Mouse (Mus musculus) central nervous system, embryonic 11.5 days (tissue): ENCODE results near the gene Bst2. TPM values are rescaled to one million over a fixed set of nuclear protein-coding genes. Genes with fewer than 3 reads are reported as not detected.

Experiments
- polyA plus RNA-seq: library from polyadenylated mRNA; depleted of rRNA; stranded (reverse); fragments of >200 nt; gene quantifications from 2 replicates; pipeline ENCODE4 v1.2.3, GENCODE M21; 2012; rRNA removed

The Bst2 gene
- polyA plus RNA-seq, result 15.8 and 19.0 TPM in 2 replicates

GRCm38 (mm10) chr8:71537028-71537867 lies at the start of gene Bst2:
Bst2 (minus strand) TSS chr8:71537456.

GRCm38 (mm10) chr8:71568387-71568937 lies 31.2 kb upstream of the Bst2 start, which contains the start of gene Slc27a1:
Slc27a1 (plus strand) TSS chr8:71568882.

GRCm38 (mm10) chr8:71566501-71566900 lies 29.2 kb upstream of the Bst2 start, which contains the start of gene Nxnl1:
Nxnl1 (minus strand) TSS chr8:71566601.

GRCm38 (mm10) chr8:71558071-71558957 lies 21.1 kb upstream of the Bst2 start, which contains the start of gene Tmem221:
Tmem221 (minus strand) TSS chr8:71558871.

GRCm38 (mm10) chr8:71542632-71543343 lies 5.5 kb upstream of the Bst2 start, which contains the start of gene Mvb12a:
Mvb12a (plus strand) TSS chr8:71542922.

GRCm38 (mm10) chr8:71525226-71526050 lies 11.8 kb downstream of the Bst2 start, which contains the start of gene Ccdc194:
Ccdc194 (minus strand) TSS chr8:71525711.

GRCm38 (mm10) chr8:71511644-71512043 lies 25.6 kb downstream of the Bst2 start, which contains the start of gene Plvap:
Plvap (minus strand) TSS chr8:71511752.

GRCm38 (mm10) chr8:71487691-71488445 lies 49.4 kb downstream of the Bst2 start, which contains the start of gene Gtpbp3:
Gtpbp3 (plus strand) TSS chr8:71488103.

GRCm38 (mm10) chr8:71485142-71486135 lies 51.8 kb downstream of the Bst2 start, which contains the start of gene Ano8:
Ano8 (minus strand) TSS chr8:71485963.

Other genes starting within 250 kb of the Bst2 start
- 132 and 143 TPM in 2 replicates for gene Use1, start 170.6 kb downstream of the Bst2 start, polyA plus RNA-seq
- 1.9 and 2.5 TPM in 2 replicates for gene Ocel1, start 166.2 kb downstream of the Bst2 start, polyA plus RNA-seq
- gene Nr2f6, start 155.5 kb downstream of the Bst2 start, polyA plus RNA-seq, result 71.4 and 73.9 TPM in 2 replicates
- gene Ushbp1, start 141.7 kb downstream of the Bst2 start, polyA plus RNA-seq, result 7.8 and 7.9 TPM in 2 replicates
- gene Babam1, start 140.6 kb downstream of the Bst2 start, polyA plus RNA-seq, result 128 and 175 TPM in 2 replicates
- 46.1 and 53.5 TPM in 2 replicates for gene Ankle1, start 131.4 kb downstream of the Bst2 start, polyA plus RNA-seq
- 63.1 and 67.7 TPM in 2 replicates for gene Abhd8, start 73.8 kb downstream of the Bst2 start, polyA plus RNA-seq
- 82.2 and 83.9 TPM in 2 replicates for gene Mrpl34, start 72.5 kb downstream of the Bst2 start, polyA plus RNA-seq
- gene Dda1, start 68.3 kb downstream of the Bst2 start, polyA plus RNA-seq, result 70.7 and 98.5 TPM in 2 replicates
- gene Ano8, start 51.5 kb downstream of the Bst2 start, polyA plus RNA-seq, result 64.5 and 107 TPM in 2 replicates
- 30.7 and 37.4 TPM in 2 replicates for gene Gtpbp3, start 49.4 kb downstream of the Bst2 start, polyA plus RNA-seq
- gene Plvap, start 25.7 kb downstream of the Bst2 start, polyA plus RNA-seq, result 29.5 and 39.7 TPM in 2 replicates
- 0.48 and 0.52 TPM in 2 replicates for gene Ccdc194, start 11.7 kb downstream of the Bst2 start, polyA plus RNA-seq
- gene Mvb12a, start 5.5 kb upstream of the Bst2 start, polyA plus RNA-seq, result 62.6 and 71.2 TPM in 2 replicates
- gene Tmem221, start 21.4 kb upstream of the Bst2 start, polyA plus RNA-seq, result 0.22 and 0.23 TPM in 2 replicates
- not detected in 2 replicates for gene Nxnl1, start 29.1 kb upstream of the Bst2 start, polyA plus RNA-seq
- 50.4 and 64.7 TPM in 2 replicates for gene Slc27a1, start 31.4 kb upstream of the Bst2 start, polyA plus RNA-seq
- 126 and 164 TPM in 2 replicates for gene Pgls, start 54.7 kb upstream of the Bst2 start, polyA plus RNA-seq
- 6.1 and 12.4 TPM in 2 replicates for gene Fam129c, start 60.2 kb upstream of the Bst2 start, polyA plus RNA-seq
- 65.9 and 99.7 TPM in 2 replicates for gene Colgalt1, start 73.5 kb upstream of the Bst2 start, polyA plus RNA-seq
- gene Unc13a, start 134.3 kb upstream of the Bst2 start, polyA plus RNA-seq, result 15.4 and 19.3 TPM in 2 replicates
- gene Jak3, start 138.8 kb upstream of the Bst2 start, polyA plus RNA-seq, result 3.5 TPM in 2 replicates
- 0.57 and 1.1 TPM in 2 replicates for gene Insl3, start 151.8 kb upstream of the Bst2 start, polyA plus RNA-seq
- gene B3gnt3, start 164.3 kb upstream of the Bst2 start, polyA plus RNA-seq, result 0.40 and 0.66 TPM in 2 replicates
- 30.0 and 40.4 TPM in 2 replicates for gene Fcho1, start 188.3 kb upstream of the Bst2 start, polyA plus RNA-seq